Comparison of ENCODE assay signal across 17 mouse cellular contexts in the genomic region with DNA sequence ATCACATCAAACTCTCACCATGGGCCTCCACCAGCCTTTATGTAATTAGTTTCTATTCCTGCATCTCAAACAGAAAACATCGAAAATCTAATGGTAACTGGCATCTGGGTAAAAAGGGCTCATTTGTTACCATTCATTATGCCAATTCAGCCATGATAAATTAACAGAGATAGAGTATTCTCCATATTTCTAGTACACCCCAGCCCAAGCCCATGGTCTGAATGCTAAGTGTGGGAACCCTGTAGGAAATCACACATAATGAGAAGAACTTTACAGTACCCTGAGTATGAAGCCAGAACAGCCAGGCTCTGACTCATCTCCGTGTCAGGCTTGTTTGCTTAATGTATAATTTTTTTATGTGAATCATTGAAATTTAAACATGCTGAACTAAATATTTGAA. TPM values are rescaled to one million over a fixed set of nuclear protein-coding genes. Genes with fewer than 3 reads are reported as not detected.
"Had no signal": no experiment of that assay in that cellular context is flagged by ENCODE, and none has a peak within 500 bp of the region (broad histone marks: within the 10 kb centered on the region; RNA-seq: fewer than 3 reads in every experiment).

No protein-coding gene starts in this region.

- H3K4me1 ChIP-seq: limb, embryonic 12.5 days; liver, embryonic 13.5 days; lung, embryonic 15.5 days; megakaryocyte, embryonic 14.5 days; neural tube, embryonic 13.5 days had no signal

- H3K4me2 ChIP-seq: limb, embryonic 12.5 days; liver, embryonic 13.5 days; lung, embryonic 15.5 days; neural tube, embryonic 13.5 days had no signal

- H3K27ac ChIP-seq: layer of hippocampus, adult 2 months; limb, embryonic 12.5 days; liver, embryonic 13.5 days; lung, embryonic 15.5 days; macrophage; neural tube, embryonic 13.5 days; stomach, postnatal 0 days had no signal

- H3K9me3 ChIP-seq: limb, embryonic 12.5 days; liver, embryonic 13.5 days; lung, embryonic 15.5 days; megakaryocyte, embryonic 14.5 days; neural tube, embryonic 13.5 days had no signal

- H3K9ac ChIP-seq: limb, embryonic 12.5 days; liver, embryonic 13.5 days; liver, postnatal 0 days; lung, embryonic 15.5 days; neural tube, embryonic 13.5 days had no signal

- DNase-seq: kidney, postnatal 10 days; kidney, postnatal 4 days; liver; liver, embryonic 13.5 days; liver, postnatal 0 days; lung, postnatal 14 days; midbrain, embryonic 14.5 days; right cerebral cortex, adult 18-20 months; right cerebral cortex, postnatal 25 days; thymus, postnatal 4 days had no signal

- H3K4me3 ChIP-seq: layer of hippocampus, adult 2 months; limb, embryonic 12.5 days; liver, embryonic 13.5 days; lung, embryonic 15.5 days; megakaryocyte, embryonic 14.5 days; neural tube, embryonic 13.5 days had no signal

- H3K36me3 ChIP-seq: limb, embryonic 12.5 days; liver, embryonic 13.5 days; lung, embryonic 15.5 days; neural tube, embryonic 13.5 days had no signal

- H3K27me3 ChIP-seq: liver, embryonic 13.5 days; lung, embryonic 15.5 days; megakaryocyte, embryonic 14.5 days; neural tube, embryonic 13.5 days had no signal

- ATAC-seq: liver, postnatal 0 days had no signal

RNA-seq across cellular contexts. Expression of a gene that starts 23.3 kb away (rescaled TPM):
- polyA plus RNA-seq: liver, postnatal 0 days; macrophage had no signal
